Mouse (Mus musculus): ENCODE measurements around the gene Lgals7.

Lgals7 gene

GRCm38 (mm10) chr7:28830981-28831380, 32.7 kb upstream of the Lgals7 start:
- DNase-seq (ENCODE audit: low read depth): no peak

GRCm38 (mm10) chr7:28831411-28832125, 32.1 kb upstream of the Lgals7 start:
- no peak for DNase-seq (ENCODE audit: low read depth)

- no peak for DNase-seq (ENCODE audit: low read depth)
These were observed 31.5 kb upstream of the Lgals7 start for GRCm38 (mm10) chr7:28832137-28832536.

- DNase-seq (ENCODE audit: low read depth): no peak
These were observed 29.8 kb upstream of the Lgals7 start, which contains the start of gene Lgals4 for GRCm38 (mm10) chr7:28833723-28834347. Gene Lgals4 (plus strand): TSS chr7:28833854.

GRCm38 (mm10) chr7:28836936-28837335, 26.7 kb upstream of the Lgals7 start:
- no peak for DNase-seq (ENCODE audit: low read depth)

GRCm38 (mm10) chr7:28838331-28838730, 25.3 kb upstream of the Lgals7 start:
- DNase-seq (ENCODE audit: low read depth): no peak

GRCm38 (mm10) chr7:28847273-28847672, 16.4 kb upstream of the Lgals7 start:
- DNase-seq (ENCODE audit: low read depth): no peak

- peak; percentile 78 for DNase-seq (ENCODE audit: low read depth)
These were observed 13.9 kb upstream of the Lgals7 start for GRCm38 (mm10) chr7:28849700-28850236.

- no peak for DNase-seq (ENCODE audit: low read depth)
These were observed 13.0 kb upstream of the Lgals7 start for GRCm38 (mm10) chr7:28850642-28851041.

GRCm38 (mm10) chr7:28859953-28860352, 3.7 kb upstream of the Lgals7 start:
- no peak for DNase-seq (ENCODE audit: low read depth)

GRCm38 (mm10) chr7:28860898-28861297, 2.8 kb upstream of the Lgals7 start:
- no peak for DNase-seq (ENCODE audit: low read depth)

- DNase-seq (ENCODE audit: low read depth): no peak
These were observed 695 bp upstream of the Lgals7 start for GRCm38 (mm10) chr7:28862817-28863499.

GRCm38 (mm10) chr7:28864288-28864750, 666 bp downstream of the Lgals7 start:
- peak; percentile 38 for DNase-seq (ENCODE audit: low read depth)

- peak; percentile 90 for DNase-seq (ENCODE audit: low read depth)
These were observed 2.0 kb downstream of the Lgals7 start for GRCm38 (mm10) chr7:28865481-28866300.

GRCm38 (mm10) chr7:28866769-28867507, 3.3 kb downstream of the Lgals7 start:
- DNase-seq (ENCODE audit: low read depth): no peak

GRCm38 (mm10) chr7:28867508-28868340, 4.1 kb downstream of the Lgals7 start:
- DNase-seq (ENCODE audit: low read depth): peak; percentile 87

- no peak for DNase-seq (ENCODE audit: low read depth)
These were observed 7.4 kb downstream of the Lgals7 start for GRCm38 (mm10) chr7:28870901-28871664.

- DNase-seq (ENCODE audit: low read depth): no peak
These were observed 10.9 kb downstream of the Lgals7 start for GRCm38 (mm10) chr7:28874565-28874964.

- no peak for DNase-seq (ENCODE audit: low read depth)
These were observed 12.4 kb downstream of the Lgals7 start for GRCm38 (mm10) chr7:28876099-28876498.

Data from NIH3T3 (cell line).